Mouse (Mus musculus): Measurements from ENCODE around the gene 2510039O18Rik. TPM values are rescaled to one million over a fixed set of nuclear protein-coding genes. Genes with fewer than 3 reads are reported as not detected.

The 2510039O18Rik gene
- polyA plus RNA-seq, 1 experiment from 2014 or later, result 25.6 TPM

Other genes starting within 250 kb of the 2510039O18Rik start
- not detected in 2 replicates for gene Zfp534, start 238.3 kb upstream of the 2510039O18Rik start, polyA plus RNA-seq (2016; fragmentation: Nextera tagmentation; extraction: Ambion mirVana)
- 5.9 and 8.4 TPM in 2 replicates for gene Zfp984, start 131.1 kb upstream of the 2510039O18Rik start, polyA plus RNA-seq (2016; fragmentation: Nextera tagmentation; extraction: Ambion mirVana)
- gene Zfp933, start 92.5 kb upstream of the 2510039O18Rik start, polyA plus RNA-seq (2016; fragmentation: Nextera tagmentation; extraction: Ambion mirVana), result 6.0 and 7.6 TPM in 2 replicates
- 42.7 and 45.4 TPM in 2 replicates for gene Miip, start 72.1 kb upstream of the 2510039O18Rik start, polyA plus RNA-seq (2016; fragmentation: Nextera tagmentation; extraction: Ambion mirVana)
- gene Fv1, start 71.9 kb upstream of the 2510039O18Rik start, polyA plus RNA-seq (2016; fragmentation: Nextera tagmentation; extraction: Ambion mirVana), result 18.9 and 19.0 TPM in 2 replicates
- gene Mfn2, start 36.2 kb upstream of the 2510039O18Rik start, polyA plus RNA-seq (2016; fragmentation: Nextera tagmentation; extraction: Ambion mirVana), result 38.2 and 42.6 TPM in 2 replicates
- gene Plod1, start 4.1 kb upstream of the 2510039O18Rik start, polyA plus RNA-seq (2016; fragmentation: Nextera tagmentation; extraction: Ambion mirVana), result 52.9 and 54.8 TPM in 2 replicates
- gene Nppb, start 44.9 kb downstream of the 2510039O18Rik start, polyA plus RNA-seq (2016; fragmentation: Nextera tagmentation; extraction: Ambion mirVana), result not detected in 2 replicates
- 0.64 and 10.6 TPM in 2 replicates for gene Nppa, start 59.8 kb downstream of the 2510039O18Rik start, polyA plus RNA-seq (2016; fragmentation: Nextera tagmentation; extraction: Ambion mirVana)
- 10.5 and 10.6 TPM in 2 replicates for gene Clcn6, start 97.9 kb downstream of the 2510039O18Rik start, polyA plus RNA-seq (2016; fragmentation: Nextera tagmentation; extraction: Ambion mirVana)
- 25.7 and 29.1 TPM in 2 replicates for gene Mthfr, start 98.2 kb downstream of the 2510039O18Rik start, polyA plus RNA-seq (2016; fragmentation: Nextera tagmentation; extraction: Ambion mirVana)
- 12.0 and 14.0 TPM in 2 replicates for gene Agtrap, start 147.1 kb downstream of the 2510039O18Rik start, polyA plus RNA-seq (2016; fragmentation: Nextera tagmentation; extraction: Ambion mirVana)
- gene Mad2l2, start 189.5 kb downstream of the 2510039O18Rik start, polyA plus RNA-seq (2016; fragmentation: Nextera tagmentation; extraction: Ambion mirVana), result 80.2 and 87.3 TPM in 2 replicates
- 1.7 and 1.8 TPM in 2 replicates for gene Draxin, start 189.8 kb downstream of the 2510039O18Rik start, polyA plus RNA-seq (2016; fragmentation: Nextera tagmentation; extraction: Ambion mirVana)
- gene Fbxo6, start 211.2 kb downstream of the 2510039O18Rik start, polyA plus RNA-seq (2016; fragmentation: Nextera tagmentation; extraction: Ambion mirVana), result 10.6 and 10.8 TPM in 2 replicates
- 19.7 and 23.6 TPM in 2 replicates for gene Fbxo44, start 219.6 kb downstream of the 2510039O18Rik start, polyA plus RNA-seq (2016; fragmentation: Nextera tagmentation; extraction: Ambion mirVana)
- gene Fbxo2, start 219.7 kb downstream of the 2510039O18Rik start, polyA plus RNA-seq (2016; fragmentation: Nextera tagmentation; extraction: Ambion mirVana), result 4.1 and 4.7 TPM in 2 replicates

All from embryonic facial prominence, embryonic 12.5 days (tissue).